Mouse (Mus musculus) lung, postnatal 0 days (tissue): ENCODE measurements at regions not wholly inside any gene's neighbourhood (a gene's known extent, or its start where the extent isn't known, plus 50 kb on each side); places are given as distances from the start of the nearest gene placed in this dataset.

Experiments
- CTCF ChIP-seq: IDR thresholded peaks from 2 replicates; pipeline ENCODE4 v1.5.1; 2016; ENCODE audit warnings: antibody characterized with exemption, mild to moderate bottlenecking
- EP300 ChIP-seq: IDR thresholded peaks from 2 replicates; pipeline ENCODE4 v1.6.1; 2016; ENCODE audit warnings: antibody characterized with exemption, mild to moderate bottlenecking, control low read depth

- no peak for TF ChIP-seq CTCF
- no peak for TF ChIP-seq EP300
Observed at GRCm38 (mm10) chr2:115214292-115214691, 367.2 kb upstream of the BC052040 start.
